Mouse (Mus musculus): ENCODE results near the gene Nme1.
"Not testable (repeated sequence)": the region's sequence is repeated elsewhere in the genome, so short reads cannot be mapped to it uniquely, and the experiment has no call there.

The Nme1 gene

GRCm38 (mm10) chr11:93963013-93963412 is 5.3 kb downstream of the Nme1 start:
- no peak for DNase-seq

GRCm38 (mm10) chr11:93961482-93961881 is 6.8 kb downstream of the Nme1 start:
- DNase-seq = peak in 1 of 2 experiments; percentile 48

GRCm38 (mm10) chr11:93957746-93958145 is 10.6 kb downstream of the Nme1 start:
- DNase-seq = no peak

- no peak for DNase-seq
These were observed 11.2 kb downstream of the Nme1 start for GRCm38 (mm10) chr11:93957031-93957555.

- DNase-seq = no peak
These were observed 12.2 kb downstream of the Nme1 start, which contains the start of gene Nme2 for GRCm38 (mm10) chr11:93956159-93956558. TSS of gene Nme2 (minus strand) at chr11:93956259.

GRCm38 (mm10) chr11:93955256-93956150 is 12.8 kb downstream of the Nme1 start:
- peak; percentile 93 for DNase-seq

- peak in 1 of 2 experiments; percentile 9 for DNase-seq
These were observed 13.5 kb downstream of the Nme1 start for GRCm38 (mm10) chr11:93954738-93955255.

- DNase-seq = peak in 1 of 2 experiments; percentile 13
These were observed 15.9 kb downstream of the Nme1 start for GRCm38 (mm10) chr11:93952376-93952775.

GRCm38 (mm10) chr11:93950045-93950444 is 18.3 kb downstream of the Nme1 start:
- DNase-seq = peak; percentile 50 to 66

- DNase-seq = no peak
These were observed 19.3 kb downstream of the Nme1 start for GRCm38 (mm10) chr11:93948887-93949567.

- peak in 1 of 2 experiments; percentile 50 for DNase-seq
These were observed 23.3 kb downstream of the Nme1 start for GRCm38 (mm10) chr11:93944986-93945385.

GRCm38 (mm10) chr11:93940906-93941305 is 27.4 kb downstream of the Nme1 start:
- no peak for DNase-seq

GRCm38 (mm10) chr11:93929106-93929505 is 39.2 kb downstream of the Nme1 start:
- DNase-seq = no peak

- DNase-seq = not testable (repeated sequence)
These were observed 53.3 kb downstream of the Nme1 start for GRCm38 (mm10) chr11:93915019-93915418.

GRCm38 (mm10) chr11:93911603-93912002 is 56.7 kb downstream of the Nme1 start:
- no peak for DNase-seq

GRCm38 (mm10) chr11:93908829-93909228 is 59.5 kb downstream of the Nme1 start:
- no peak for DNase-seq

- no peak for DNase-seq
These were observed 60.5 kb downstream of the Nme1 start for GRCm38 (mm10) chr11:93907839-93908238.

Data from kidney, adult 8-10 months (tissue).